Mouse (Mus musculus) neutrophil, adult 5-6 weeks (primary cell): ENCODE results near the gene Plagl1. TPM values are rescaled to one million over a fixed set of nuclear protein-coding genes. Genes with fewer than 3 reads are reported as not detected.

ENCODE experiments used
- ATAC-seq: fragments of 151-379, 151-347 bp; 2 replicates; pipeline ENCODE4 v1.8.0; 2017; ENCODE audit warnings: mild to moderate bottlenecking, moderate TSS enrichment; ENCODE audit not compliant: insufficient number of reproducible peaks, poor library complexity, low FRiP score, severe bottlenecking; ENCODE audit errors: extremely low read depth
- total RNA-seq: library from RNA; stranded (forward); fragments of 200-1000 nt; gene quantifications from 2 replicates; pipeline ENCODE4 v1.2.3, GENCODE M21; 2017

Plagl1 gene
- total RNA-seq, 1 experiment from 2014 or later: not detected

DNA sequence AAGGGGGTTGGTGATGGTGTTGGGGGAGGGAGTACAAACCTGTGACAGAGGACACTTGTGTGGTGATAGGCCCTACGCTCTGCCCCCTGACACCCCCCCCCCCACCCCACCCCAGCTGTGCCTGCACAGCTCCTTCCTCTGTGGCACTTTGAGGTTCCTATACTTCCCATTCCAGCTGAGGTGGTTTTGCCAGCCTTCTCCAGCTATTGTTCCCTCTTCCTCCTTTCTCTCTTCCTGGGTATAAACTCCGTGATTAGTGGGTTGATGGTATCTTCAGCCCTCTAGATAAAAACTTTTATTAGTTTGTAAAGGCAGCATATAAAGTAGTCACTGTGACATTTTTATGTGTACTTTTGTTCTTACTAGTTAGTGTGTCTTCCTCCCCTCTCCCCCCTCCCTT, 59.0 kb downstream of the Plagl1 start:
- ATAC-seq: no peak

DNA sequence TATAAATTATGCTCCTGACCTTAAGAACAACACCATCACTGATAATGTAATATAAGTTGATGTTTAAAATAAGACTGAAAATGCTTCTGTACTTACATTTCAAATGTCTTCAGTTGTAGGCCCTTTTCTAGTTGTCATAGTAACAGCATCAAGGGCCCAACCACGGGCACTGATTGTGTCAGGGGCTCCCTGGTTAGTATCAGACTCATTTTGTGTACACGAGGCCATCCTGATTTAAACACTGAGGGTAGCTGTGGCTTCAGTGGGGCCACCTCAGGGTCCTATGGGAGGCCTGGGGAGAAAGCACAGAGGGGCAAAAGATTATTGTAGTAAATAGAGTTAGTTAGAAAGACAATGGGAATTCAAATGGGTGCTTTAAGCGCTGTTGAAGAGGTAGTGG, 65.5 kb downstream of the Plagl1 start:
- no peak for ATAC-seq

DNA sequence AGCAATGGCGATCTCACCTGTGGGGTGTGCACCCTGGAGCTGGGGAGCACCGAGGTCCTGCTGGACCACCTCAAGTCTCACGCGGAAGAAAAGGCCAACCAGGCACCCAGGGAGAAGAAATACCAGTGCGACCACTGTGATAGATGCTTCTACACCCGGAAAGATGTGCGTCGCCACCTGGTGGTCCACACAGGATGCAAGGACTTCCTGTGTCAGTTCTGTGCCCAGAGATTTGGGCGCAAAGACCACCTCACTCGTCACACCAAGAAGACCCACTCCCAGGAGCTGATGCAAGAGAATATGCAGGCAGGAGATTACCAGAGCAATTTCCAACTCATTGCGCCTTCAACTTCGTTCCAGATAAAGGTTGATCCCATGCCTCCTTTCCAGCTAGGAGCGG, 67.0 kb downstream of the Plagl1 start:
- ATAC-seq: no peak

DNA sequence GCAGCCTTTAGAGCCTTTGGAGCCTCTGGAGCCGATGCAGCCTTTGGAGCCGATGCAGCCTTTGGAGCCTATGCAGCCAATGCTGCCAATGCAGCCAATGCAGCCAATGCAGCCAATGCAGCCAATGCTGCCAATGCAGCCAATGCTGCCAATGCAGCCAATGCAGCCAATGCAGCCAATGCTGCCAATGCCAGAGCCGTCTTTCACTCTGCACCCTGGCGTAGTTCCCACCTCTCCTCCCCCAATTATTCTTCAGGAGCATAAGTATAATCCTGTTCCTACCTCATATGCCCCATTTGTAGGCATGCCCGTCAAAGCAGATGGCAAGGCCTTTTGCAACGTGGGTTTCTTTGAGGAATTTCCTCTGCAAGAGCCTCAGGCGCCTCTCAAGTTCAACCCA, 67.6 kb downstream of the Plagl1 start:
- ATAC-seq: no peak

DNA sequence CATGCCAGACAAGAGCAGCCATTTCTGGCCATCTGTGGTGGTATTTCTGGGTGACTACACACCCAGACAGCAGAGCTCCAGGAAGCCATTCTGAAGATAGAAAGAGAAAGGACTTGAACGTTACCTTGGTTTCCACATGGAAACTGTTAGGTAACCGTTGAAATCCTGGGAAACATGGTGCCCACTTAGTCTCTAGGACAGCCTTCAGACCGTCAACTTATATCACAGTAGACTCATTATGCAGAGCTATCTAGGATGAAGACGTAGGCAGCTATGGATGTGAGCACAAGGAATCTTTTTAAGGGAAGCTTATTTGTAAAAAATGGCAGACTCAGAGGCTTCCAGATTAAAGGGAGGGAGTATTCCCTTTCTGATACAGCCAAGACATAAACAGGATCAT, 73.5 kb downstream of the Plagl1 start:
- no peak for ATAC-seq

DNA sequence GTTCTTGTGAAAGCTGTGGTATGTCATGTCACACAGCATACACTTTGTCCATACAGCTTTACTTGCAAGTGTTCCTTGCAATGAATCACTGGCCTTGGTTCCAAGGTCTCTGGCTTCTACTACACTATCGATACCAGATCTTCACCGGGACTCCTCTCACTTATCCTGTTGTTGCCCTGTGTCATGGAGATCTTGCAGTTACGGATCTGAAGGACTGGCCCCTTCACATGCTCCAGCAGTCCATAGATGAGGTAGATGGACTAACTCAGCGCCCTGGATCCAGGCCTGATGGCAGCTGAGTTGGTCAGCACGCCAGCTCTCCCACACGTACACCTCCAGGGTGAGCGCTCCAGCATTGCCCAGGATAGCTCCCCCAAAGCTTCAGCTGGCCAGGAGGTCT, 75.0 kb downstream of the Plagl1 start:
- no peak for ATAC-seq

DNA sequence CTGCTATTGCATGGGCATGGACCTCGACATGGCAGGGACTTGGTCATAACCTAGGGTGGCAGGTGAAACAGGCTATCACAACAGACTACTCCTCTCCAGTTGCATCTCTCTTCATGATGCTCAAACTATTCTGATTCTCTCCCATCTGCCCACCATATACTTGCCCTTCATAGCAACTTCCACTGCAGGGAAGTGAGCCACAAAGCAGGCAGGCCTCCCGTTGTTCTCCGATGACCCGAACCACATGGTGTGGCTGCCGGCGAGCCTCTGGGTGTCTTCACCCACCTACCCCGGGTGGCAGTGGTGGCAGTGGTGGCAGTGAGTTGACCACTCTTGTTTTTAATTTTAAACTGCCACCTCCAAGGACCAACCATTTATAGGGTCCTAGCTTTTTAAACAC, 75.4 kb downstream of the Plagl1 start:
- no peak for ATAC-seq

DNA sequence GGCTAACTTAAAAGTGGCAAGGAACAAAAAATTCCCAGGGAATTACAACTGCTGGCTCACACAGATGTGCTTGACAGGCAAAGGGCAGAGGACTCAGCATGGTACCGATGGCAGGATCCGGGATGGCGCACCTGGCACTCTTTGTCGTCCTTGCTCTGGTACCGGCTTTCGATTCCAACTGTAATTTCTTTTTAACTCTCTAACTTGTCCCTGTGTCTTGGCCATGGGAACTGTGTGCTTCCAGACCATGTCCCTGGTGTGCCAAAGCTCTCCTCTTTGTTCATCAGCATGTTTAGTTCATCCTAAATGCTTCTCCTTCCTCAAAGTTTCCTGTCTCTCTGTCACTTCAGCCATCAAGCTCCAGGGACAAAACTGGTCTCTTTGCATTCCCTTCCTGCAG, 77.6 kb downstream of the Plagl1 start:
- no peak for ATAC-seq

DNA sequence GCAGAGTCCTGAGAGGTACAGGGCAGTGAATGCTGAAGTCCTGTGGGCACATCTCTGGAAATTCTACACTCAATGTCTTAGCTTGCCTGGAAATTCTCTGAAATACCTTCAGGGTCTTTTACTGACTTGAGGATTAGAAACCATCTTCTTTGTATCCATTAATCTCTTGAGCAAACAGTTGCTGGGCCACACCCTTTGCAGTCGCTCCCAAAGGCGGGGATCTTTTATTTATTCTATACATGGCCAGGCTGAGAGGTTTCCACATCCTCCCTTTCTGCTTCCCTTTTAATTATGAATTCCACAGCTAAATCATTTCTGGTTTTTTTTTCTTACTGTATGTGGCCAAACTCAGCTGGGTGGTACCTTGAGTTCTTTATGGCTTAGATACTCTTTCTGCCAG, 80.1 kb downstream of the Plagl1 start:
- ATAC-seq: no peak

DNA sequence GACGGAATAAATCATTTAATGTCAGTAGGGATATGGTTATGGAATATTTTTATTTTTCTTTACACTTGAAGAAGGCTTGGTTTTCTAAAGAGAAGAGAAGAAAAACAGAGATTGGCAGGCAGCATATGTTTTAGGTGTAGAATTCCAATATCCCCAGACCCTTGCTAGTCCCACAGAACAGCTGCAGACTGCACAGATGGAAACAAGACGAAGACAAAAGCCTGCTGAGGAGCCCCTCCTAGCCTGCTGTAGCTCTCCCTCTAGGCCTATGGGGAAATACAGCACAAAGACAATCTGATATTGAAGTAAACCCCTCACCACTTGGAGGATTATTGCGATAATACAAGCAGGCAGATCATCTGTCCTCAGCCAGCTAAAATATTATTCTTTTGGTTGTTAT, 90.1 kb downstream of the Plagl1 start:
- ATAC-seq: no peak

DNA sequence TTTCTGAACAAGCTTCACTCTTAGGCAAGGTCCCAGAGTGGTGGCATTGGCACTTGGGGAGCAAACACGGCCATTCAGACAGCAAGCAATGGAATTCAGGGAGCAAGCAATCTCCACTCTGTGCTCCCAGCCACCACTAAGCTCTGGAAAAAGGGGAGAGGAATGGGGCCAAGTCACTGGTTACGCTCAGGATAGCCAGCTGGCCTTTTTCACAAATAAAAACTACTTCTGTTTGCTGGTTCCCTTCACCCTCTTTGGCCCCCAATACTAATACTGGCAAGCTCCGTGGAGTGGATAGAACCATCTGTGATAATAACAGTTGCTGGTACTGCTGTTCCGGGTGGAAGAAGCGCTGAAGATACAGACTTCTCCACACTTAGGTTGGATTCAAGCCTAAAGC, 91.0 kb downstream of the Plagl1 start:
- no peak for ATAC-seq

DNA sequence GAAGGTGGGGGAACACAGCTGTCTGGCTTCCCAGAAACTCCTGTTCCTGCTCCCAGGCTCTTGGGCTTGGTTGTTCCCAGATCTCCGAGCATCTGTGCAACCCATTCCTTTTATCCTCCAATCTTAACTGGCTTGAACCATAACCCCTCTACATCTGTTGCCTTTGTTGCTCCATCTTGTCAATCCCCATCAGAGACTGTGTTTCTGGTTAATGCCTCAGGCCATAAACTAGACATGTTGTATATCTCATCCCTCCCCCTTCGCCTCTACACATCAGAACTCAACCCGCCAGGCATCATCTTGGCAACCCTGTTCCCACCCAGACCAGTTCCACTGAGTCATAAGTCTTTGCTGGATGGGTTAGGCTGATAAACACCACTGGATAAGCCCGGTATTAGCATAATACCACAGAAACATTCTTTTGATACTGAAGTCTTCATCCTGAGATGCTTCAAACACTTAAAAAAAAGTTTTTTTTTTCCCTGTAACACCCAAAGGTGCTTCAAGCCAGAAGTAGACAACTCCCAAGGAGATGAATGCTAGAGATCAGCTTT, 92.6 kb downstream of the Plagl1 start:
- ATAC-seq: no peak

DNA sequence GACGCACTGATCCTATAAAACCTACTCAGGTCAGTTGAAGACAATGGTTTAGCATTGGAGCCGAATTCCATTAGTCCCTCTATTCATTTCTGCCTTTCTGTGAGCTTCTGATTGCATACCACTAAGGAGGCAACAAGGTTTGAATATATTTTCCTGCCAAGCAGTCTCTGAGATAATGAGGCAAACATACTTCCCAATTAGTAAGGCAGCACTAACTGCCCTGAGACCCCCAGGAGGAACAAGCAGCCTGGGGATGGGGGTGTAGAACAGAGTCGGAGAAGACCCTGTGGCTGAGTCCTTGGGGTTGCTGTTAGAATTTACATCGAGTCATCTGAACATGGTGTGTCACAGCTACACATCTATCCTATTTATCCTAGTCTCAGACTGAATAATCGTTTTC, 95.1 kb downstream of the Plagl1 start:
- ATAC-seq: no peak

DNA sequence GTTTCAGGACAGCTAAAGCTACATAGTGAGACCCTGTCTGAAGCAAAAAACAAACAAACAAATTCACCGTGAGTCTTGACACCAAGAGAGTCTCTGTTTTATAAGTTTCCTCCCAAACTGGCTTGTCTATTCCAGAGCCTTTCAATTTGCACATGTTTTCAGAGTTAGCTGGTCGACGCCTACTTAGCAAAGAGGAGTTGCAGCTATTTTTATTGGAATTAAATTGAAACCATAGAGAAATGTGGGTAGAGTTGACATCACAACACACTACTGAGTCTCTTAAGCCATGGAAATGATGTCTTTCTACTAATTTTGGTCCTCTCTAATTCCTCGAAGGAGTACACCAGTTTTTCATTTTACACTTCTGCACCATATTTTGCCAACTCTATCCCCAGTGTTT, 100.6 kb downstream of the Plagl1 start:
- no peak for ATAC-seq

DNA sequence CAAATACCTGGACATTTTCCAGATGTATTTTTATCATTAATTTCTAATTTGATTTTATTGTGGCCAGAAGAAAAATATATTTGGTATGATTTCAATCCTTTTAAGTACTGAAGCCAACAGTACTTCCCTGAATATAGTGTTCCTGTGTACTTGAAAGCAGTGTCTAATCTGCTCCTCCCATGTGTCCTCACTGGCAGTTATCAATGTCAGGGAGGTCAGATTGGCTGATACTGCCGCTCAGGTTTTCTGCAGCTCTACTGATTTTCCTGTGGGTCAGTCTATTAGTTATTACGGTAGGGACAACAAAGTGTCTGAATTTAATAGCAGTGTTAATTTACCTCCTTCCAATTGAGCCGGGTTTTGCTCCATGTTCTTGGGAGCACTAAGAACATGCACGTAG, 101.7 kb downstream of the Plagl1 start:
- no peak for ATAC-seq

DNA sequence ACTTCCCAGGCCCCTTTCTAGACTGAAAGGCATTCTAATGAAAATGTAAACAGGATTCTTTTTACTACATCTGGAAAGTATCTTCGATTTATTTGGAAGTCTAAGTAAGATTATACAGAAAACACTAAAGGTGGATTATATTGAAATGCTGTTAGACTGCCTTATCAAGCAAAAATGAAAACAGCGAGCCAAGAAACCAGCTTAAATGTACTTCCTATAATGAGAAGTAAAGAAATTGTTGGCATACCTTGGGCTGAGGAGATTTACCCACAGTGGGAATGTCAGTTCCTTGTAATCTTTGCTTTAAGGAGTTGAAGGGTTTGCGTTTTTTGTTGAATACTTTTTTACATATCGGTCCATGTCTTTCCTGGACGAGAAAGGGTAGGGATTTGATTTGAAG, 108.2 kb downstream of the Plagl1 start:
- ATAC-seq: no peak

DNA sequence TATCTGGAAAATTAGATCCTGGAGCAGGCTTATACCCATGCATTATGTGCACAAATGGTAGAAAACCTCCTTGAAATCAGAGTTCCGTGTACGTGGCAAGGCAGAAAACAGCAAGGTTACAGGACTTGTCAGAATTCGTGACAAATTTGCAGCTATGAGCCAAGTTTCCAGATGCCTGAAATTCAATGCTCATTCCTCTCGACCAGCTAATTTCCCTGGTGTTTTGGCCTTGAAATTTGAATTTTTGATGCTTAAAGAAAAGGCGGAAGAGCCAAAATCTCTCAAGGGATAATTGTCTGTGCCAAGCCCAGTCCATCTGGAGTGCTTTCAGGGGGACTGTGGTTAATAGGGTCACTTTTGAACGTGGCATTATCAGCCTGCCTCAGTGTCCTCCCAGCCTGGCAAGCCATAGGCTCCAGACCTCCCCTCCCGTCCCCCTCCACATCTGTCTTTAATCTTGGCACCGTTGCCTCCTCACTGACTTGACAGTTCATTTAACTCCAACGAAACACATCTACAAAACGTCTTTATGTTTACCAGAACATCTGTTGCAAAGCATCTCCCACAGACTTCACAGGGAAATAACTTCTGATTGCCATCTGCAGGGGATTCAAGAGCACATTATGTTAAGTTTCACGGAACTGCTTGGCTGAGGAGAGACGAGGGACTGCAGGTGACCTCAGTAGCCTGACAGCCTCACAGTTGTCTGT, 110.6 kb downstream of the Plagl1 start:
- ATAC-seq: no peak

DNA sequence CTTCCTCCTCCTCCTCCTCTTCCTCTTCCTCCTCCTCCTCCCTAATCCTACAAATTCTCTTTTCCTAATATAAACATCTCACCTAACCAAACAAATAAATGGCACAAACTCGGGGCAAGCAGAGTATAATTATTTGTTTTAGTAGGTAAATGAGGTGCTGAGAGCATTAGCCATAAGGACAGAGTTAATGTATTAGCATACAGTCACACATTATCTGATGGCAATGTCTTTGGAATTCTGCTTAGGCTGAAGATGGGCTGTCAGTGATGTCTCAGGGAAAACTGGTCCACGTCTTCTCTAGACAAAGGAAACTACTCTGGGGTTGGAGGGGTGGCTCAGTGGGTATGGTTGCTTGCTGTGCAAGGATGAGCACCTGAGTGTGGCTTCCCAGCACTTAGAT, 111.2 kb downstream of the Plagl1 start:
- ATAC-seq: no peak

DNA sequence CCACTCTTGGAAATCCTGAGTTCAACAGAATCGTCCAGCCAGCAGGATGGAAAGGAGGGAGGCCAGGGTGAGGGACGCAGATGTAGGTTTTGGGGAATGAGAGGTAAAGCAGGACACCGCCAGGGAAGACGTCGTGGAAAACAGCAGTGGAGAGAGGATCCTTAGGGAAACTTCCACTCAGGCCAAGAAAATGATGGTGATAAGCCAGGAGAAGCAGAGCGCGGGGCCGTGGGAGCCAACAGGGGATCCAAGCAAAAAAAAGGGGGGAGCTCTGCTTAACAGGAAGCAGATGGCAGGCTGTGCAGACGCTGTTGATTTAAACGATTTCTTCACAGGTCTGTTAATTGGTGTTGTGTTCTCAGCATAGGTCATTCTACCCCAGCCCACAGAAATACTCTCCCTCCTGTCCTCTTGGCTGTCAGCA, 112.5 kb downstream of the Plagl1 start:
- no peak for ATAC-seq

DNA sequence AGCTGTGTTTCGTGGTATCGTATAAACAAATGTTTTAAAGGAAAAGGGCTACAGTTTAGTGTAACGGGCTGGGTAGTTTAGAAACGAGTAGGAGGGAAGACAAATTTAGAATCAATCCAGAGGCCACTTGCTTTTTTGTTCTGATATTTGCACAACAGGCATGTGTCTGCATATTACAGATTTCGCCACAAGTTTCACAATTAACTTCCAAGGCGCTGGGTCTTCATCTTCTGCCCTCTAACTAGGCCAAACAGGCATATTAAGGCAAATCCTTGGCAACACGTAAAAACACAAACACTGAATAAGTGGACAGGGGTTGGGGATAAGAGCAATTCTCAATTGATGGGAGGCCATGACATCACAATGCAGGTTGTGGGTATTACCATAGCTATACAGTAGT, 115.6 kb downstream of the Plagl1 start:
- ATAC-seq: no peak

DNA sequence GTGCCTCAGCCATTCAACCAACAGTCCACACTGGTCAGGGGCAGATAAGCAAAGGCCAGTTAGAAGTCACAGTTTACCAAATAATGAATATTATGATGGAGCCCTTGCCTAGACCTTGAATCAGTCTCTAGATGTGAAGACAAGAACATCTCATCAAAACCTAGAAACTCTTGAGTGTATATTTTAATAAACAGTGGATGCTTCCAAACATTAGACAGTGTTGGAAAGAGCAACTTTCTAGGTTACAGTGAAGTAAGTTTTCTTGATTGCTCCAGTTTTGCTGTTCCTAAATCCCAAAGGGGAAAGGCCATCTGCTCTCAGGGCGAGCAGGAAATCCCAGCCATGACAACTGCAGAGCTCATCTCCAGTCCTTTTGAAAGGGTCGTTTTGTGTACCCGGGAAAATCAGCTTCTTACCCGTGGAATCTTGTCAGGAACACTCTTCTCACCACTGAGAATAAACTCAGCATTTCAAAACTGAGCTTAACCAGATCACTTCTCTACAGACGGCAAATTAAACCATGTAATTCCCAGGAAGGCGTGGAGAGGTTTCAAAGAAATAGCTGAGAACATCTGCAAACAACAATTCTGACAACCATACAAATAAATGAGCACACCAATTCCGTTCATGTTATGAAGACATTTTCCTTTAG, 117.8 kb downstream of the Plagl1 start, which contains the start of gene Zc2hc1b:
Zc2hc1b (minus strand) TSS at position 51 of the 652 bp plus-strand sequence.
- ATAC-seq: no peak
